Mouse (Mus musculus): Measurements from ENCODE around the gene Cftr. TPM values are rescaled to one million over a fixed set of nuclear protein-coding genes. Genes with fewer than 3 reads are reported as not detected.

The Cftr gene
- polyA plus RNA-seq, 1 experiment, result 0.08 TPM

DNA sequence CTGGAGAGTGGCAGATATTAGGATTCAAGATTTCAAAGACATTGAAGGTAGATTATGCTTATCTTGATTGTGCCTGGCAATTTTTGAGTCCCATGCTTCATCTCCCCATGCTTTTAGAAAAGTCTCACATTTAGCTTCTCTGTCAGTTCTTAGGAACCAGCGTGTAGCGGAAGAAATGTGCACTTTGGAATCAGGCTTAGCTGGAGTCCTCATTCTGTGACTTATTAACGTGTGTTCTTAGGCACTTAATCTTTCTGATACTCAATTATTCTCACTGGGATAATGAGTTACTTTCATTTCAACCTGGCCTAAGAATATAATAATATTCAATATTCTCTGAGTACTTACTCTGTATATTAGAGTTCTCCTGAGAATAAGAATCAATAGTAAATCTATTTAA is 10.2 kb downstream of the Cftr start:
- TF ChIP-seq CTCF (IDR thresholded peaks at IDR 0.05; ENCODE audit: borderline replicate concordance, insufficient read depth, low read depth, low read length), result no peak
- TF ChIP-seq POLR2A (IDR thresholded peaks at IDR 0.05; ENCODE audit: borderline replicate concordance, insufficient read depth, low read length), result no peak
- WGBS, result 71% methylated on average over 3 of the region's 3 CpGs

DNA sequence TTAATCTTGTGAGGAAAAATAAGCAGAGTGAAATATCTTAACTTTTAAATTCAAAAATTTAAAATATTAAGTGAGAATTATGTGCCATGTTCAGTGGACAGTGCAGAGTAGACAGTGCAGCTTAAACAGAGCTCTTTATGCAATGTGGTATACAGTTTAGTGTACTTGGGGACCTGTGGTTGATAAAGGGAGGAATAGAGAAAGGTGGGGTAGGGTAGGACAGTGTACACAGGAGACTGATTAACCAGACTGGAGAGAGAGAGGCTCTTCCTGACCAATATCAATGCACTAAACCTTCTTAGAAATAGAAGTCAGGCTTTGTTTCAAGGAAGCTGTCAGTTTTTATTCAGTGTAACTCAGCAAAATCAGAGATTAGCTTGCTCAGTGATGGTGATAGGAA is 12.4 kb downstream of the Cftr start:
- Histone ChIP-seq H3K27ac (ENCODE audit: insufficient read depth, low read length) (no peak overlapping the region), H3K4me1 (ENCODE audit: control insufficient read depth, insufficient read depth, low read length) (no peaks in the 10 kb centered on the region), H3K4me3 (replicated peaks; ENCODE audit: insufficient read depth, low read depth, low read length) (no peak overlapping the region), H3K27me3 (ENCODE audit: control insufficient read depth, insufficient read depth, low read length) (no peaks in the 10 kb centered on the region)
- TF ChIP-seq POLR2A (IDR thresholded peaks at IDR 0.05; ENCODE audit: borderline replicate concordance, insufficient read depth, low read length) (no peak), CTCF (IDR thresholded peaks at IDR 0.05; ENCODE audit: borderline replicate concordance, insufficient read depth, low read depth, low read length) (no peak)
- DNase-seq, result no peak

More for the DNA sequence above, 10.2 kb downstream of the Cftr start:
- H3K4me3 ChIP-seq (replicated peaks; ENCODE audit: insufficient read depth, low read depth, low read length), result no peak overlapping the region
- no peak overlapping the region for H3K27ac ChIP-seq (ENCODE audit: insufficient read depth, low read length)
- no peak for DNase-seq
- H3K4me1 ChIP-seq (ENCODE audit: control insufficient read depth, insufficient read depth, low read length), result no peaks in the 10 kb centered on the region
- no peaks in the 10 kb centered on the region for H3K27me3 ChIP-seq (ENCODE audit: control insufficient read depth, insufficient read depth, low read length)

DNA sequence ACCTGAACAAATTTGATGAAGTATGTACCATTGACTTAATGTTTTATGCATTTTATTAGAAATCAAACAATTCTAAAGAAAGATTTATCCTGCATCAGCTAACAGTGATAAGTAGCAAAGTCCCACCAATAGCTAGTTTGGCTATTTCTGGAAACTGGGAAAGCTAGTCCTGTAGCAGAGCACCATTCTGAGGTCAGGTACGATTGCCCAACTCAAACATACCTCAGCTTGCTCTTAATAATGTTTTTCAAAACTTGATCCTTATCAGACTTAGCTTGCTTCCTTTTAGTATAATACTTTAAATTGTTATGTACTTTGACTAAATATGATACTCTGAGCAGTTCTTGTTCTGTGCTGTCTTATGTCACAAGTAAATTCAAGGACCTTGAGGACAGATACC is 50.2 kb downstream of the Cftr start:
- Histone ChIP-seq H3K4me1 (ENCODE audit: control insufficient read depth, insufficient read depth, low read length) (no peaks in the 10 kb centered on the region), H3K27me3 (ENCODE audit: control insufficient read depth, insufficient read depth, low read length) (no peaks in the 10 kb centered on the region), H3K27ac (ENCODE audit: insufficient read depth, low read length) (no peak overlapping the region), H3K4me3 (replicated peaks; ENCODE audit: insufficient read depth, low read depth, low read length) (no peak overlapping the region)
- TF ChIP-seq CTCF (IDR thresholded peaks at IDR 0.05; ENCODE audit: borderline replicate concordance, insufficient read depth, low read depth, low read length) (no peak), POLR2A (IDR thresholded peaks at IDR 0.05; ENCODE audit: borderline replicate concordance, insufficient read depth, low read length) (no peak)
- DNase-seq, result no peak
- WGBS, result 79% methylated on average over 1 of the region's 1 CpGs

DNA sequence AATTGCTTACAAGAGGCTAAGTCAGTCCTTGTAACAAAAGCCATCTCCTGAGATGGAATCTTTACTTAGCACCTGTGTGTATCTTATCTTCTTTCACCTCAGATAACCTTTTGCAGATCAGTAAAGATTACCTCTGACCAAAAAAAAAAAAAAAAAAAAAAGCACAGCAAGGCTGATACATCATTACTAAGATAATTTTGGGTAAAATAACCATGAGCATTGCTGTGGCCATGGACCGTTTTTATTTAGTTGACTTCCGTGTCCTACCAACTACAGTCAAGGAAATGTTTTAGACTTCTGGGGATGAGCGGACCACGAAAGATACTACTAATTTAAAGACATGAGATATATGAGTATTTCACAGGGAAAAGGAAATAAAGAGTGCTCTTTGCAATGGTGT is 52.7 kb downstream of the Cftr start:
- Histone ChIP-seq H3K4me3 (replicated peaks; ENCODE audit: insufficient read depth, low read depth, low read length) (no peak overlapping the region), H3K4me1 (ENCODE audit: control insufficient read depth, insufficient read depth, low read length) (no peaks in the 10 kb centered on the region), H3K27me3 (ENCODE audit: control insufficient read depth, insufficient read depth, low read length) (no peaks in the 10 kb centered on the region), H3K27ac (ENCODE audit: insufficient read depth, low read length) (no peak overlapping the region)
- 95% methylated on average over 4 of the region's 4 CpGs for WGBS
- DNase-seq, result no peak
- TF ChIP-seq POLR2A (IDR thresholded peaks at IDR 0.05; ENCODE audit: borderline replicate concordance, insufficient read depth, low read length), result no peak
- TF ChIP-seq CTCF (IDR thresholded peaks at IDR 0.05; ENCODE audit: borderline replicate concordance, insufficient read depth, low read depth, low read length), result no peak

DNA sequence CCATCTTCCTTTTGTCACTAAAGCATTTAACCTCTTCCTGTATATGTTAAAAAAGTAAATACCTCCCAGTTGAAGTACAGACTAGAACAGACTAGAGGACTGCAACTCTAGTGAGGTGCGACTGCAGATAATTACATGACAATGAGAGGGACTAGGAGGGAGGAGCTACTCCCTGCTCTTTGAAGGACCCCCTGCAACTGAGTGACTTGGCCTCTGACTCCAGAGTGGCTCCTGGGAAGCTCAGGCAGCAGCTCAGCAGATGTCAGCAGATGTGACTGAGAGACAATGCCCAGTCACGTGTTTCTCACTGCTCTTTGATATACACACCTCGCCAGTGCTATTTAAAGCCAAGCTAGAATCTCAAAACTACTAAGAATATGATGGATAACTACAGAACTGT is 54.7 kb downstream of the Cftr start:
- DNase-seq, result no peak
- Histone ChIP-seq H3K4me3 (replicated peaks; ENCODE audit: insufficient read depth, low read depth, low read length) (no peak overlapping the region), H3K27ac (ENCODE audit: insufficient read depth, low read length) (no peak overlapping the region), H3K27me3 (ENCODE audit: control insufficient read depth, insufficient read depth, low read length) (no peaks in the 10 kb centered on the region), H3K4me1 (ENCODE audit: control insufficient read depth, insufficient read depth, low read length) (no peaks in the 10 kb centered on the region)
- TF ChIP-seq CTCF (IDR thresholded peaks at IDR 0.05; ENCODE audit: borderline replicate concordance, insufficient read depth, low read depth, low read length) (no peak), POLR2A (IDR thresholded peaks at IDR 0.05; ENCODE audit: borderline replicate concordance, insufficient read depth, low read length) (no peak)
- 19% methylated on average over 3 of the region's 3 CpGs for WGBS

DNA sequence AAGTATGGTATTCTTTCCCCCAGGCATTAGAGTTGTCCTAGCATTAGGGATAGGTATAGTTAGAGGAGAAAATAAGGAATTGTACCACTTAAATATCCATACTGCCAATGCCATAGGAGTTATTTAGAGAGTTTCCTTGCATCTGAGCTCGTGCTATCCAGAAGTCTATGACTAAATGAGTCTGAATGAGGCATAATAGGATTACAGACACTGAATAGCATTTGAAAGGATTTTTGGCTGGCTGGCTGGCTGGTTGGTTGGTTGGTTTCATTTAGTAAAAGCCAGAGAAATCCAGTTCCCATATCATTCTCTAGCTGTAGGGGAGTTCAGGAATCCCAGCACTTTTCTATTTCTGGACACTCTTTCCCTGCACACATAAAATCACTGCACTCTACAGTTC is 76.0 kb downstream of the Cftr start:
- WGBS, result 36% methylated on average over 1 of the region's 1 CpGs
- TF ChIP-seq CTCF (IDR thresholded peaks at IDR 0.05; ENCODE audit: borderline replicate concordance, insufficient read depth, low read depth, low read length), result no peak
- TF ChIP-seq POLR2A (IDR thresholded peaks at IDR 0.05; ENCODE audit: borderline replicate concordance, insufficient read depth, low read length), result no peak

DNA sequence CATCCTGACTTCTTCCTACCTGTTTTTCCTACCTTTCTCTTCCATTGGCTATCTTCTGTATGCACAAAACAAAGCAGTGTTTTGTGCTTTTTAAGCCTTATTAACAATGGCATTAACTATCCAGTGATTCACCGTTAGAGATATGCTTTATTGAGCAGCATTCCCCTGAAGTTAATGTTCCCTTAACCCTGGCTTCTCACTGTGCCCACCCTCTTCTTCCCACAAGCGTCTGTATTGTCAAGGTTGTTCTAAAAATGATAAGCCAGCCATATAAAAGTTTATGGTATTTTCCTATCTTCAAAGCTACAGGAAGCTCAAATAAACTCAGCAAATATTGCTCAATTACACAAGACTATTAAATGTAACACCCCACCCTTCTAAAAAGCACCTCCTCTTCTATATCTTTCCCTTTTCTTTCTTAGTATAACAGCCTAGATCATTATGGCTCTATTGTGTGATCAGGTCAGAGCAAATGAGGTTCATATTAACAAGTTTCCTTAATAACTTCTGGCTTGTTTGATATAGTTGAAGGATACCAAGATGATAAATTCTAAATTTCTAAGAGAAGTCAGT is 77.5 kb downstream of the Cftr start:
- TF ChIP-seq POLR2A (IDR thresholded peaks at IDR 0.05; ENCODE audit: borderline replicate concordance, insufficient read depth, low read length), result no peak
- TF ChIP-seq CTCF (IDR thresholded peaks at IDR 0.05; ENCODE audit: borderline replicate concordance, insufficient read depth, low read depth, low read length), result no peak
- Histone ChIP-seq H3K4me3 (replicated peaks; ENCODE audit: insufficient read depth, low read depth, low read length) (no peak overlapping the region), H3K4me1 (ENCODE audit: control insufficient read depth, insufficient read depth, low read length) (no peaks in the 10 kb centered on the region), H3K27me3 (ENCODE audit: control insufficient read depth, insufficient read depth, low read length) (no peaks in the 10 kb centered on the region), H3K27ac (ENCODE audit: insufficient read depth, low read length) (no peak overlapping the region)
- DNase-seq, result no peak
- 83% methylated on average over 2 of the region's 2 CpGs for WGBS

More for the DNA sequence above, 76.0 kb downstream of the Cftr start:
- Histone ChIP-seq H3K4me1 (ENCODE audit: control insufficient read depth, insufficient read depth, low read length) (no peaks in the 10 kb centered on the region), H3K4me3 (replicated peaks; ENCODE audit: insufficient read depth, low read depth, low read length) (no peak overlapping the region), H3K27ac (ENCODE audit: insufficient read depth, low read length) (no peak overlapping the region), H3K27me3 (ENCODE audit: control insufficient read depth, insufficient read depth, low read length) (no peaks in the 10 kb centered on the region)
- DNase-seq, result no peak

DNA sequence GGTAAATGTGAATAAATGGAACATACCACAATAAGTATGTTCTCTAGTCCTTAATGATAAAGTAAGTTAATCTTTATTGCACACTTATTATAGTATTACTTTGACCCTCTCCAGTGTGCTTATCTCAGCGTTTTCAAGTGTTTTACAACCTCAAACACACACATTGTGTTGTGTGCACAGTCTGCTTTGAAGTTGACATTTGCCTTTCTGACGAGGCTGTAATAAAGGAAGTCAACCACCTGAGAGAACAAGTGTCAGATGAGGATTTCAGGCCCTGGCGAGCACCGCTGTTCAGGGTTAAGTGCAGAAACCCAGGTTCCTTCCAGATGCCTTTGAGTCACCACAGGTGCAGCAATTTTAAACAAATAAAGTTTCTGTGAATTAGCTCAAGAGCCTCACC is 78.0 kb downstream of the Cftr start:
- no peak overlapping the region for H3K4me3 ChIP-seq (replicated peaks; ENCODE audit: insufficient read depth, low read depth, low read length)
- no peaks in the 10 kb centered on the region for H3K4me1 ChIP-seq (ENCODE audit: control insufficient read depth, insufficient read depth, low read length)
- 69% methylated on average over 4 of the region's 4 CpGs for WGBS
- TF ChIP-seq CTCF (IDR thresholded peaks at IDR 0.05; ENCODE audit: borderline replicate concordance, insufficient read depth, low read depth, low read length) (no peak), POLR2A (IDR thresholded peaks at IDR 0.05; ENCODE audit: borderline replicate concordance, insufficient read depth, low read length) (no peak)
- H3K27me3 ChIP-seq (ENCODE audit: control insufficient read depth, insufficient read depth, low read length), result no peaks in the 10 kb centered on the region
- no peak overlapping the region for H3K27ac ChIP-seq (ENCODE audit: insufficient read depth, low read length)
- no peak for DNase-seq

All from cerebellum, adult 2 months (tissue).